Mouse (Mus musculus): ENCODE results near the gene Amigo2. TPM values are rescaled to one million over a fixed set of nuclear protein-coding genes. Genes with fewer than 3 reads are reported as not detected.

The Amigo2 gene
- polyA plus RNA-seq, 1 experiment, result 0.19 TPM

DNA sequence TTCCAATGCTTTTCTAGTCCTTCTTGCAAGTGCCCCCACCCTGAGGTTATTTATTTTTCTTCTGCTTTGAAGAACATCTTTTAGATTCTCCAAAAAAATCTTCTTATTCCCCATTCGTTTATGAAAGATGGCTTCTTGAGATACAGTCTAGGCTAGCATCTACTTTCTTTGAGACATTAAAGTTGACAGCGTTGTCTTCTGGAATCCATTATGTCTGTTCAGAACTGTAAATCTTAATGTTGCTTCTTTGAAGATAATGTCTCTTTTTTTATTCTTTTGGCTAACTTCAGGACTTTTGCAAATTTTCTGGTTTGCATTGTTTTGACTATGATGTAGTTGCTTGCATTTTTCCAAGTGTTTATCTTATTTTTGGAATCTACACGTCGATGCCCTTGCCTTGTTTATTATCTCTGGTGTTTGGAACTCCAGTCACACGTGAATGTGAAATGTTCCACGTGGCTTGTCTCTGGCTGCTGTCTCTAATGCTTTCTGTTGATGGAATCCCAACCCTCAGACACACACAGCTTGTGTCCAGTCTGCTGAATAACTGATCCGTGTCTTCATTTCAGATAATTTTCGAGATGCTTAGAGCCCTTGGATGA lies 20.1 kb upstream of the Amigo2 start:
- no peak for TF ChIP-seq MYOG (IDR thresholded peaks at IDR 0.05; ENCODE audit: control insufficient read depth in 1 of 3, insufficient read depth in 1 of 3, insufficient read length in 2 of 3, low read depth in 2 of 3)
- TF ChIP-seq POLR2AphosphoS2 (IDR thresholded peaks at IDR 0.05; ENCODE audit: insufficient read length, low read depth), result no peak
- TF ChIP-seq SRF (IDR thresholded peaks at IDR 0.05; ENCODE audit: control insufficient read depth, insufficient read length, low read depth), result no peak
- Histone ChIP-seq H3K79me2 (ENCODE audit: control insufficient read depth, insufficient read depth) (no peaks in the 10 kb centered on the region), H3ac (ENCODE audit: control insufficient read depth, insufficient read length) (no peak overlapping the region), H3K4me3 (no peak overlapping the region), H3K4me2 (ENCODE audit: low read depth) (no peak overlapping the region), H3K36me3 (ENCODE audit: control insufficient read depth, insufficient read depth) (no peaks in the 10 kb centered on the region), H3K27me3 (ENCODE audit: control insufficient read depth, insufficient read depth, insufficient read length) (no peaks in the 10 kb centered on the region)

DNA sequence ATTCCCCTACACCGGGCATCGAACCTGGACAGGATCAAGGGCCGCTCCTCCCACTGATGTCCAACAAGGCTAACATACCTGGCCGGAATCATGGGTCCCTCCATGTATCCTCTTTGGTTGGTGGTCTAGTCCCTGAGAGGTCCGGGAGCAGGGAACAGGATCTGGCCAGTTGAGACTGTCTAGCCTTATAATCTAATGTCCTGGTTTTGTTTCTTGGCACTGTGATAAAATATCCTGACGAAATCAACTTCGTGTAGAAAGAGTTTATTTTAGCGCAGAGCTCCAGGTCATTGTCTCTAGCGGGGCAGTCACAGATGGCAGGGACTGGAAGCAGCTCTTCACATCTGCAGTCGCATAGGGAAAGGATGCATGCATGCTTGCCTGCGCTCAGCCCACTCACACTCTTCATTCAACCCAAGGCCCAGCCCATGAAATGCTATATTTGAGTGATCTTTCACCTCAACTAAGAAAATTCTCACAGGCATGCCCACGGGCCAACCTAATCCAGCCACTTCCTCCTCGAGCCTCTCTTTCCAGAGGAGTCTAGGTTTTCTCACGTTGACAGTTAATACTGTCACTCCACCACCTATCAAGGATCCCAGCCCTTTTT lies 19.3 kb upstream of the Amigo2 start:
- Histone ChIP-seq H3K36me3 (ENCODE audit: control insufficient read depth, insufficient read depth) (no peaks in the 10 kb centered on the region), H3K79me2 (ENCODE audit: control insufficient read depth, insufficient read depth) (no peaks in the 10 kb centered on the region), H3ac (ENCODE audit: control insufficient read depth, insufficient read length) (no peak overlapping the region), H3K4me3 (no peak overlapping the region), H3K4me2 (ENCODE audit: low read depth) (no peak overlapping the region), H3K27me3 (ENCODE audit: control insufficient read depth, insufficient read depth, insufficient read length) (no peaks in the 10 kb centered on the region)
- TF ChIP-seq USF1 (IDR thresholded peaks at IDR 0.05; ENCODE audit: low read depth), result no peak
- no peak for TF ChIP-seq MAX (IDR thresholded peaks at IDR 0.05; ENCODE audit: low read depth)
- TF ChIP-seq TCF12 (IDR thresholded peaks at IDR 0.05; ENCODE audit: insufficient read depth, poor library complexity, severe bottlenecking), result no peak
- no peak for TF ChIP-seq SRF (IDR thresholded peaks at IDR 0.05; ENCODE audit: control insufficient read depth, insufficient read length, low read depth)
- TF ChIP-seq CEBPB (IDR thresholded peaks at IDR 0.05; ENCODE audit: insufficient read depth, poor library complexity, severe bottlenecking), result no peak
- TF ChIP-seq POLR2AphosphoS2 (IDR thresholded peaks at IDR 0.05; ENCODE audit: insufficient read length, low read depth), result no peak
- TF ChIP-seq MYOD1 (IDR thresholded peaks at IDR 0.05; ENCODE audit: control insufficient read depth in 1 of 3, insufficient read length in 2 of 3, low read depth in 2 of 3), result no peak

DNA sequence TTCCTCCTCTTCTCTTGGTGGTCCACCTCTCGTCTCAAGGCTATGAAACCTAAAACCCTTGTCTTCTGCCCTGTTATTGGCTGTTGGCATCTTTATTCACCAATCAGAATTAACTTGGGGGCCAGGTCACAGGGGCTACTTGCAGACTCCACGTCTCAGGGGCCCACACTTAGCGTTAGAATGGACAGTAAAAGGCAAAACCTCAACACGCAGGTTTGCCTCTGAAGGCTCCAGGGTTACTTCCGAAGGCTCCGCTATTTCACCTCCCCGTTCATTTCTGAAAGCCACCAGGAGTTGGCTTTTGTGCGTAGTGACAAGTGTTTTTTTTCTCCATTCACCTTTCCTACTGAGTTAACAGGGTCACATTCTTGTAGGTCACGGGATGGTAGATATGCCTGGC lies 15.2 kb upstream of the Amigo2 start:
- TF ChIP-seq CEBPB (IDR thresholded peaks at IDR 0.05; ENCODE audit: insufficient read depth, poor library complexity, severe bottlenecking), result no peak
- no peak for TF ChIP-seq POLR2A (IDR thresholded peaks at IDR 0.05; ENCODE audit: insufficient read length, low read depth)
- no peak for TF ChIP-seq MYOG (IDR thresholded peaks at IDR 0.05; ENCODE audit: control insufficient read depth in 1 of 3, insufficient read depth in 1 of 3, insufficient read length in 2 of 3, low read depth in 2 of 3)
- no peak for TF ChIP-seq REST (IDR thresholded peaks at IDR 0.05; ENCODE audit: insufficient read depth, insufficient read length)
- TF ChIP-seq MAX (IDR thresholded peaks at IDR 0.05; ENCODE audit: low read depth), result no peak
- TF ChIP-seq POLR2AphosphoS2 (IDR thresholded peaks at IDR 0.05; ENCODE audit: insufficient read length, low read depth), result no peak
- no peak for TF ChIP-seq E2F4 (IDR thresholded peaks at IDR 0.05; ENCODE audit: insufficient read depth)
- no peak for TF ChIP-seq TCF12 (IDR thresholded peaks at IDR 0.05; ENCODE audit: insufficient read depth, poor library complexity, severe bottlenecking)
- no peak for TF ChIP-seq SRF (IDR thresholded peaks at IDR 0.05; ENCODE audit: control insufficient read depth, insufficient read length, low read depth)
- TF ChIP-seq MYOD1 (IDR thresholded peaks at IDR 0.05; ENCODE audit: control insufficient read depth in 1 of 3, insufficient read length in 2 of 3, low read depth in 2 of 3), result no peak
- TF ChIP-seq TCF3 (IDR thresholded peaks at IDR 0.05; ENCODE audit: insufficient read length, low read depth), result no peak
- TF ChIP-seq USF1 (IDR thresholded peaks at IDR 0.05; ENCODE audit: low read depth), result no peak
- H3K4me2 ChIP-seq (ENCODE audit: low read depth), result no peak overlapping the region

DNA sequence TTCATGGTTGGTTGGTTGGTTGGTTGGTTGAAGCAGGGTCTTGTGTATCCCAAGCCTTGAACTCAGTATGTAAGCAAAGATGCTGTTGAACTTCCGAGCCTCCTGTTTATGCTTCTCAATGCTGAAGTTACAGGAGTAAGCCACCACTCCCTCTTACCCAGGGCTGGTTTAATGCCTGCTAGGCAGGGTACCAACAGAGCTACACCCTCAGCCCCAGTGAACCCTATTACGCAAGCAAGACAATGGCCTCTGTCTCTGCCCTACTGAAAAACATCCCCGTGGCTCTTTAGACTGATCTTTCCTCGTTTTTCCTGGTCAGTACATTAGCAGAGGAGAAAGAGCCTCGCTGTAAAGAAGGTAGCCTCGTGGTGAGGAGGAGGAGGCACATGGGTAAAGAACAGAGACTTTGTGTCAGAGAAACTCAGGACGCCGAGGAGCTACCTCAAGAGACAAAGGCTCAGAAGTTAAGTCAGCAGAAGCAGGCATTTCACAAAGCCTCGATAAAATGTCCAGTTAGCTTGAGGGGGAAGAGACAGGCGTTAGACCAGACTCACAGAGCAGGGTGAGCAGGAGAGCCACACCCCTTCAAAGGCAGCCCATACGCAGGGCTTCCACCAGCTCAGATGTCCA lies 13.0 kb upstream of the Amigo2 start:
- no peaks in the 10 kb centered on the region for H3K27me3 ChIP-seq (ENCODE audit: control insufficient read depth, insufficient read depth, insufficient read length)
- no peak overlapping the region for H3ac ChIP-seq (ENCODE audit: control insufficient read depth, insufficient read length)
- H3K4me3 ChIP-seq, result no peak overlapping the region
- H3K79me2 ChIP-seq (ENCODE audit: control insufficient read depth, insufficient read depth), result no peaks in the 10 kb centered on the region
- no peaks in the 10 kb centered on the region for H3K36me3 ChIP-seq (ENCODE audit: control insufficient read depth, insufficient read depth)
- H3K4me2 ChIP-seq (ENCODE audit: low read depth), result no peak overlapping the region
- peak; percentile 53; the same call in 1 of the 2 replicates for TF ChIP-seq CEBPB (IDR thresholded peaks at IDR 0.05; ENCODE audit: insufficient read depth, poor library complexity, severe bottlenecking)
- TF ChIP-seq SRF (IDR thresholded peaks at IDR 0.05; ENCODE audit: control insufficient read depth, insufficient read length, low read depth), result no peak

More for the DNA sequence above, 15.2 kb upstream of the Amigo2 start:
- H3K36me3 ChIP-seq (ENCODE audit: control insufficient read depth, insufficient read depth), result no peaks in the 10 kb centered on the region
- no peaks in the 10 kb centered on the region for H3K79me2 ChIP-seq (ENCODE audit: control insufficient read depth, insufficient read depth)
- H3ac ChIP-seq (ENCODE audit: control insufficient read depth, insufficient read length), result no peak overlapping the region
- H3K4me3 ChIP-seq, result no peak overlapping the region
- no peaks in the 10 kb centered on the region for H3K27me3 ChIP-seq (ENCODE audit: control insufficient read depth, insufficient read depth, insufficient read length)

DNA sequence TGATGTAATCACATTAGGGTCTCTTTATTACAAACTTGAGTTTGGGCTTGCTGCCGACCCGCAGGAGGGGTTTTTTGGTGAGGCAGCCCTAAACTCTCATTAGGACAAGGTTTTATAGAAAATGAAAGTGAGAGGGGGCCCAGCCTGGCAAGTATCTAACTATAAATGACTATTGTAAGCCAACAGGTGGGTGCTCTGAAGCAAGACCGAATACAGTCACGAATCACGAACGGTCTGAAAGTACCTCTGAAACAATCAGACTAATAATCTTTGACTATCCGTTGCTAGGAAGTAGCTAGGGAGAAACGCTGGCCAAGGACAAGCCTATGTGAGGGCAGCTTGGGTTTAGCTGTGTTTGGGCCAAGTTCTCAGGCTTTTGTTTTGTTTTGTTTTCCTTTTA lies 12.2 kb upstream of the Amigo2 start:
- Histone ChIP-seq H3K36me3 (ENCODE audit: control insufficient read depth, insufficient read depth) (no peaks in the 10 kb centered on the region), H3K4me3 (no peak overlapping the region), H3K79me2 (ENCODE audit: control insufficient read depth, insufficient read depth) (no peaks in the 10 kb centered on the region), H3ac (ENCODE audit: control insufficient read depth, insufficient read length) (no peak overlapping the region), H3K27me3 (ENCODE audit: control insufficient read depth, insufficient read depth, insufficient read length) (no peaks in the 10 kb centered on the region), H3K4me2 (ENCODE audit: low read depth) (no peak overlapping the region)
- TF ChIP-seq USF1 (IDR thresholded peaks at IDR 0.05; ENCODE audit: low read depth) (no peak), POLR2AphosphoS2 (IDR thresholded peaks at IDR 0.05; ENCODE audit: insufficient read length, low read depth) (no peak), CEBPB (IDR thresholded peaks at IDR 0.05; ENCODE audit: insufficient read depth, poor library complexity, severe bottlenecking) (no peak), MYOG (IDR thresholded peaks at IDR 0.05; ENCODE audit: control insufficient read depth in 1 of 3, insufficient read depth in 1 of 3, insufficient read length in 2 of 3, low read depth in 2 of 3) (no peak), REST (IDR thresholded peaks at IDR 0.05; ENCODE audit: insufficient read depth, insufficient read length) (no peak)

All from myocyte (in vitro differentiated cells).